Mouse (Mus musculus) kidney, embryonic 14.5 days (tissue): ENCODE data around the gene Lrit3. TPM values are rescaled to one million over a fixed set of nuclear protein-coding genes. Genes with fewer than 3 reads are reported as not detected.
"Not testable (repeated sequence)": the region's sequence is repeated elsewhere in the genome, so short reads cannot be mapped to it uniquely, and the experiment has no call there.

Experiments
- ATAC-seq: fragments of 200-750 bp; cut with Nextera tagmentation; 2 replicates; pipeline ENCODE4 v1.8.0; 2017; ENCODE audit warnings: moderate number of reproducible peaks, mild to moderate bottlenecking, moderate TSS enrichment, moderate library complexity; ENCODE audit not compliant: low FRiP score, low TSS enrichment
- H3K27ac ChIP-seq: fragments of 300-500 bp; sonication (generic); 2 replicates; pipeline ENCODE4 v1.5.1; 2014; ENCODE audit warnings: low read depth, mild to moderate bottlenecking, low read length, moderate library complexity, mixed read lengths
- H3K27me3 ChIP-seq: fragments of 300-500 bp; sonication (generic); 2 replicates; pipeline ENCODE4 v1.6.1; 2014; ENCODE audit warnings: mild to moderate bottlenecking, low read length; ENCODE audit not compliant: control insufficient read depth, insufficient read depth
- H3K36me3 ChIP-seq: fragments of 300-500 bp; sonication (generic); 2 replicates; pipeline ENCODE4 v1.6.1; 2014; ENCODE audit warnings: low read length, mixed read lengths; ENCODE audit not compliant: control insufficient read depth, insufficient read depth
- H3K4me1 ChIP-seq: fragments of 300-500 bp; sonication (generic); 2 replicates; pipeline ENCODE4 v1.6.1; 2014; ENCODE audit warnings: low read length, mixed read lengths; ENCODE audit not compliant: control insufficient read depth, insufficient read depth
- H3K4me2 ChIP-seq: fragments of 300-500 bp; sonication (generic); replicated peaks from 2 replicates; pipeline ENCODE4 v1.6.1; 2014; ENCODE audit warnings: low read depth, mild to moderate bottlenecking, low read length
- H3K4me3 ChIP-seq: fragments of 300-500 bp; sonication (generic); 2 replicates; pipeline ENCODE4 v1.5.1; 2014; ENCODE audit warnings: mild to moderate bottlenecking, low read length
- H3K9ac ChIP-seq: fragments of 300-500 bp; sonication (generic); 2 replicates; pipeline ENCODE4 v1.6.1; 2014; ENCODE audit warnings: low read depth, mild to moderate bottlenecking, low read length, moderate library complexity
- H3K9me3 ChIP-seq: fragments of 300-500 bp; sonication (generic); 2 replicates; pipeline ENCODE4 v1.6.1; 2016; ENCODE audit warnings: low read length; ENCODE audit not compliant: control insufficient read depth
- WGBS: fragments of 180-500 bp; shearing (Covaris S2); extraction: QIAGEN DNeasy Blood & Tissue Kit; methylation state at CpG from one replicate; pipeline ENCODE4 v1.1.7; 2014; 5-methylcytosine and 5-hydroxymethylcytosine counted together
- polyA plus RNA-seq: library from polyadenylated mRNA; unstranded; fragments of >200 nt; fragmentation: Nextera tagmentation; extraction: Ambion mirVana; gene quantifications from 2 replicates; pipeline ENCODE4 v1.2.1, GENCODE M21; 2014

Gene Lrit3
- polyA plus RNA-seq, 1 experiment from 2014 or later, result not detected

DNA sequence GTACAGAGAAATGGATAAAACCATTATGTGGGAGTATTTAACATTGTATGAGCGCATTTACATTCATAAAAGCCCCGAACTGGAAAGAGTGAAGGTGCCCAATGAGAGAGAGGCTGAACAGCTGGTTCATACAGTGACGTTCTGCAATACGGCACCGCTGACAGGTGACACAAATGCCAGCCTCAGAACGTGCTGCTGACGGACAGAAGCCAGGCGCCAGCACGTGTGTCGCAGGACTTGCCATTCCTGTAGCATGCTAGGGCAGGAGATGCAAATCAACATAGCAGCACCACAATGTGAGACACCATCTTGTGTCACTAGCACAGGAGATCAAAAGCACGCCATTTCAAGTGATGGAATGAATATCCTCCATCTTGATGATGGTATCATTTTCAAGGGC lies 5.3 kb downstream of the Lrit3 start:
- WGBS, result 85% methylated on average over 11 of the region's 11 CpGs
- Histone ChIP-seq H3K4me3 (no peak overlapping the region), H3K9me3 (no peaks in the 10 kb centered on the region), H3K27me3 (no peaks in the 10 kb centered on the region), H3K36me3 (no peaks in the 10 kb centered on the region), H3K27ac (no peak overlapping the region), H3K9ac (no peak overlapping the region), H3K4me2 (no peak overlapping the region), H3K4me1 (no peaks in the 10 kb centered on the region)
- no peak for ATAC-seq

DNA sequence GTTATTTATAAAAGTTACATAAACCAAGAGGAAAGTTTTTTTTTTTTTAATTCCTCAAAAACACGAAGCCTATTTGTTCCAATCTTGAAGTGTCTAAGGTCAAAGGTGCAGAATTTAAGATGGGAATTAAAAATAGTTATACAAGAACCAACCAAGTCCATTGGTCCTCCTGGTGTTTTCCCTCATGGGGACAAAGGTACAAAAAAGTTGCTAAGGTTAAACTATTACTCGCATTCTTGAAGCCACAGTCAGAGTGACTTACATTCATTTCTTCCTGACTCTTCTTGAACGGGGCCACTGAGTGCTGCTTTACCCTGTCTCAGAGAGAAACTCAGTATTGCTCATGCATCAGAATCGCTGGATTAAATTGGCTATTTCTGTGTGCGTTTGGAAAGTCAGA lies 6.5 kb downstream of the Lrit3 start:
- WGBS, result 82% methylated on average over 5 of the region's 5 CpGs
- H3K27me3 ChIP-seq, result no peaks in the 10 kb centered on the region
- no peak overlapping the region for H3K4me2 ChIP-seq
- H3K9me3 ChIP-seq, result no peaks in the 10 kb centered on the region
- no peak overlapping the region for H3K4me3 ChIP-seq
- H3K36me3 ChIP-seq, result no peaks in the 10 kb centered on the region
- no peak overlapping the region for H3K27ac ChIP-seq
- ATAC-seq, result no peak
- no peak overlapping the region for H3K9ac ChIP-seq
- H3K4me1 ChIP-seq, result no peaks in the 10 kb centered on the region

DNA sequence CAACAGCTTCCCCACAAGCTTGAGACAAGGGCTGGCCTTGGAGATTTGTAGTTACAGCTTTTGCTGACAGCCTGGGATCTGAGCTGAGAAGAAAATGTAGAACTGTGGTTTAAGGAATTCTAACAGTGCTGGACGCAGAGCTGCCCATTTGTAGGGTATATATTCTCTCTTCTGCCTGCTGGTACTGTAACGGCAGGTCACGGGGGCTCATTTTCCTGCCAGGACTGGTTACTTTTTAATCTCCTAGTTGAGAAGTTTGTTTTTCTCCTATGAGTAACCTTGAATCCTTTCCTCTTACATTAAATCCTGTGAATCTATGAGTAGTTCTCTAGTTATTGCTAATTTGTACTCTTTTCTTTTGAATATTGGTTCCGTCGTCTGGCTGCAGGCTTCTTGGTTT lies 10.0 kb downstream of the Lrit3 start:
- Histone ChIP-seq H3K27ac (no peak overlapping the region), H3K9ac (no peak overlapping the region), H3K27me3 (no peaks in the 10 kb centered on the region), H3K4me3 (no peak overlapping the region), H3K4me2 (no peak overlapping the region), H3K4me1 (no peaks in the 10 kb centered on the region), H3K36me3 (no peaks in the 10 kb centered on the region), H3K9me3 (no peaks in the 10 kb centered on the region)
- no peak for ATAC-seq
- WGBS, result 82% methylated on average over 5 of the region's 5 CpGs

DNA sequence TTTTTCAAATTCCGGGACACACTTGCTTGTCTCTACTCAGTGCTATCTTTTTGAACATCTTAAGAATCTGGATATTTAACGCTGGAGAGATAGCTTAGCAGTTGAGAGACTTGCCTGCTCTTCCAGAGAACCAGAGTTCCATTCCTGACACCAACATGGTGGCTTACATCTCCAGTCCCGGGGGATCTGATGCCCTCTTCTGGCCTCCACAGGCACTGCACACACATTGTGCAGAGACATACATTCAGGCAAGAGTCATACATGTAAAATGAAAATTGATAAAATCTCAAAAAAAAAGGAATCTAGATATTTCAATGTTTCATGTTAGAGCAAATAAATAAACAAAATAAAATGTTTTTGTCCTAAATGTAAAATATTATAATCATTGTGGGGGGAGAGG lies 21.1 kb downstream of the Lrit3 start:
- Histone ChIP-seq H3K9ac (no peak overlapping the region), H3K4me2 (no peak overlapping the region), H3K4me3 (no peak overlapping the region), H3K9me3 (no peaks in the 10 kb centered on the region), H3K36me3 (no peaks in the 10 kb centered on the region), H3K27me3 (no peaks in the 10 kb centered on the region), H3K27ac (no peak overlapping the region), H3K4me1 (no peaks in the 10 kb centered on the region)
- ATAC-seq, result no peak
- 94% methylated on average over 3 of the region's 3 CpGs for WGBS

DNA sequence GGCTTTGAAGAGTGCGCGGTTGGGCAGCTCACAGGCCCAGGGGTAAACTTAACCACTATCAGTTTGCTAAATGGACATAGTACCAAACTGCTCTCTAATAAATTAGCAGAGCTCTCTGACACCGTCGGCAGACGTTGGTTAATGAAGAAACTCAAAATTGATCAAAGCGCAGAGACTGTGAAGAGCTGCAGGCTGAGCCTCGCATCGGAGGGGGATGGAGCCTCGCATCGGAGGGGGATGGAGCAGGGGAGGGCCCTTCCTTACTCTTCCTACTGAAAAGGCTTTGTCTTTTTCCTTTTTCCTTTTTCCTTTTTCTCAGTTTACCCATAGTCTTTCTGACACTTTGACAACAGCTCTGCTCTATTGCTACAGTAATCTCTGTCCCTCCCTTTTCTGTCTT lies 22.4 kb downstream of the Lrit3 start:
- Histone ChIP-seq H3K27me3 (no peaks in the 10 kb centered on the region), H3K9me3 (no peaks in the 10 kb centered on the region), H3K27ac (no peak overlapping the region), H3K4me2 (no peak overlapping the region), H3K9ac (no peak overlapping the region), H3K4me3 (no peak overlapping the region), H3K36me3 (no peaks in the 10 kb centered on the region), H3K4me1 (no peaks in the 10 kb centered on the region)
- no peak for ATAC-seq
- WGBS, result 44% methylated on average over 10 of the region's 10 CpGs

DNA sequence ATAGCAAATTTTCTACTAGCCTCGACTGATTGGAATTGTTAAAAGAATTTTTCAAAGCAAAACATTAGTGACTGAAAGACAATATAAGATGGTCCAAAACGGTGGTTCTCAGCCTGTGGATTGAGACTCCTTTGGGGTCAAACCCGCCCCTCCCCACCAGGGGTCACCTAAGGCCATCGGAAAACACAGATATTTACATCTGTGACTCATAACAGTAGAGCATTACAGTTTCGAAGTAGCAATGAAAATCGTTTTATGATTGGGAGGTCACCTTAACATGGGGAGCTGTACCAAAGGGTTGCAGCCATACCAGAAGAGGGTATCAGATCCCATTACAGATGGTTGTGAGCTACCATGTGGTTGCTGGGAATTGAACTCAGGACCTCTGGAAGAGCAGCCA lies 32.6 kb downstream of the Lrit3 start:
- Histone ChIP-seq H3K9me3 (no peaks in the 10 kb centered on the region), H3K4me1 (no peaks in the 10 kb centered on the region; the same call in 1 of the 2 replicates), H3K27me3 (no peaks in the 10 kb centered on the region), H3K36me3 (no peaks in the 10 kb centered on the region), H3K4me3 (no peak overlapping the region), H3K9ac (no peak overlapping the region), H3K4me2 (no peak overlapping the region), H3K27ac (no peak overlapping the region)
- WGBS, result 80% methylated on average over 6 of the region's 6 CpGs
- ATAC-seq, result no peak

DNA sequence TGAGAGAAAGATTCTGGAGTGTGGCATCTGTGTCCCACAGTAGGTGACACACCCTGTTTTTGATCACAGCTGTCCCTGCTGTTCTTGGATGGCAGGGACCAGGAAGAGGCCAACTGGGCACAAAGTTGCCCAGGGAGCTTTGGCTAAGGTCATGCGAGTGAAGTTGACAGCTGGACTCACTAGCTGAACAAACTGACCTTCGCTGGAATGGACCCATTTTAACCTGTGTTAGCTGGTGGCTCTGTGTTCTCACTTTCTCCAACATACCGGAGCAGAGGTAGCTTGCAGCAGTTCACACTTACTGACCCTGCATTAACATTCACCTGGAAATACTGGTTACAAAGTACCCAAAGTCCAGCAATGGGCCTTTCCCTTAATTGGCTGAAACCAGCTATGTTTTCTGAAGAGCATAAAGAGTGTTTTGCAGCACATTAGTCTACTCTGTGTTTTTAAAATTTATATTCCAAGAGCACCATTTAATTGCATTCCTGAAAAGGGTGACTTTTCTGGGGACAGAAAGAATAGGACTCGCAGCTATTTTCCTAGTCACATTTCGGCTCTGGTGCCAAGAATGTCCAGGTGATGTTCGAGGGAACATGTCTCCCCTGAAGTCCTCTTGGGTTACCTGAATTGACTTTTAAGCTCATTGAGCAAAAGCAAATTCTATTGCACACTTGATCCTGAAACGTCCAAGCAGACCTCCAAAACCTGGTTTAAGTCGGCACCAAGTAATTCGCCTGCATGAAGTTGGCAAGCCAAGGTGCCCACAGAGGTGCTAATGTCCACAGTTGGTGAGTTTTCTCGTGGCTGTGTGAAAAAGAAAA lies 36.6 kb downstream of the Lrit3 start:
- H3K27me3 ChIP-seq, result no peaks in the 10 kb centered on the region
- no peaks in the 10 kb centered on the region for H3K9me3 ChIP-seq
- no peak overlapping the region for H3K4me2 ChIP-seq
- no peak overlapping the region for H3K9ac ChIP-seq
- ATAC-seq, result no peak
- H3K4me1 ChIP-seq, result no peaks in the 10 kb centered on the region; the same call in 1 of the 2 replicates
- no peak overlapping the region for H3K4me3 ChIP-seq
- H3K27ac ChIP-seq, result no peak overlapping the region
- H3K36me3 ChIP-seq, result no peaks in the 10 kb centered on the region
- WGBS, result 86% methylated on average over 10 of the region's 10 CpGs

DNA sequence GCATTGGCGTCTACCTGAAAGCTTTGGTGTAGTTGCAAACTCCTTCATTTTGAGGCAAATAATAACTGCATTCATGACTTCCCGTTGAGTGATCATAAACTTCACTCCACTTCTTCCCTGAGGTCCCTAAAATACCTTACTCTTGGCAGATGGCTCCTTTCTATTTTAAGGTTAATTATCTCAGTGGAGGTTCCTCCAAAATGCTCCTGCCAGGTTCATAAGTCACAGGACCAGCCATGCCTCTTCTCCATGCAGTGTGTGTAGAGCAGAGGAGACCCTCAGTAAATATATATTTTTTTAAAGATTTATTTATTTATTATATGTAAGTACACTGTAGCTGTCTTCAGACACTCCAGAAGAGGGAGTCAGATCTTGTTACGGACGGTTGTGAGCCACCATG lies 37.7 kb downstream of the Lrit3 start:
- WGBS, result 89% methylated on average over 4 of the region's 4 CpGs
- Histone ChIP-seq H3K36me3 (no peaks in the 10 kb centered on the region), H3K4me3 (no peak overlapping the region), H3K27ac (no peak overlapping the region), H3K4me1 (no peaks in the 10 kb centered on the region; the same call in 1 of the 2 replicates), H3K9ac (no peak overlapping the region), H3K4me2 (no peak overlapping the region), H3K9me3 (no peaks in the 10 kb centered on the region), H3K27me3 (no peaks in the 10 kb centered on the region)
- ATAC-seq, result no peak

DNA sequence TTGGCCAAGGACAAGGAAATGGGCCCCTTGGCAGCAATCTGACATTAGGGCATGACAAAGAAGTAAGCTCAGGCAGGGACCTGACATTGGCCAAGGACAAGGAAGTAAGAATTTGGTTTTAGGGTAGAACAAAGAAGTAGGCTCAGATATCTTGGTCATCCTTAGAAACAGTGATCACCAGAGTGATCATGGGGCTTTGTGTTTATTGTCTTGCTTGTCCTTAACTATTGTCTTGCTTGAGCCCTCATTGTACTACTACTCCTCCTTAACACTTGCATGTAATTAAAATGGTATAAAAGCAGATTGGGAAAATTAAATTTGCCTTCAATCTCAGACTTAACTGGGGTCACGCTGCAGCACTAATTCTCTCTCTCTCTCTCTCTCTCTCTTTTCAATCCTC lies 46.2 kb downstream of the Lrit3 start:
- not testable (repeated sequence) for H3K27ac ChIP-seq, H3K4me2 ChIP-seq, H3K9ac ChIP-seq, H3K36me3 ChIP-seq, ATAC-seq, H3K9me3 ChIP-seq, H3K4me1 ChIP-seq, H3K4me3 ChIP-seq, H3K27me3 ChIP-seq
- WGBS, result 100% methylated on average over 1 of the region's 1 CpGs
